Mouse (Mus musculus) left cerebral cortex, postnatal 14 days (tissue): Measurements from ENCODE around the gene Prss46. TPM values are rescaled to one million over a fixed set of nuclear protein-coding genes. Genes with fewer than 3 reads are reported as not detected.

ENCODE experiments used
- DNase-seq, 2 experiments: peaks; one replicate each; pipeline ENCODE4 v3.0.0; 2021 to 2022; ENCODE audit warnings: low spot score in 2 of 2, mixed read lengths in 1 of 2
- intact Hi-C: fragments of 180-260 bp; cut with DNase I; formaldehyde crosslinking; loops from one replicate; pipeline ENCODE4 v1.15.1; 2025
- total RNA-seq, 2 experiments: library from RNA; stranded (reverse); gene quantifications; 2 replicates each; pipeline ENCODE4 v1.2.3; 2021

The Prss46 gene
- total RNA-seq, 2 experiments from 2014 or later = not detected

GRCm38 (mm10) chr9:110891077-110891828 is 46.9 kb downstream of the Prss46 start:
- intact Hi-C loops = no loop called here
- no peak for DNase-seq

GRCm38 (mm10) chr9:110892552-110892951 is 48.2 kb downstream of the Prss46 start:
- DNase-seq = no peak
- intact Hi-C loops = no loop called here

- intact Hi-C loops = no loop called here
- DNase-seq = no peak
These were observed 49.1 kb downstream of the Prss46 start for GRCm38 (mm10) chr9:110893429-110893828.

GRCm38 (mm10) chr9:110895507-110895906 is 51.2 kb downstream of the Prss46 start:
- DNase-seq = no peak
- intact Hi-C loops = no loop called here

GRCm38 (mm10) chr9:110895994-110896393 is 51.7 kb downstream of the Prss46 start:
- no peak for DNase-seq
- intact Hi-C loops = no loop called here

- intact Hi-C loops = no loop called here
- no peak for DNase-seq
These were observed 52.3 kb downstream of the Prss46 start for GRCm38 (mm10) chr9:110896595-110896994.

GRCm38 (mm10) chr9:110899451-110900008 is 55.2 kb downstream of the Prss46 start:
- intact Hi-C loops = no loop called here
- no peak for DNase-seq

GRCm38 (mm10) chr9:110901204-110901603 is 56.9 kb downstream of the Prss46 start:
- intact Hi-C loops = no loop called here

GRCm38 (mm10) chr9:110902271-110902670 is 58.0 kb downstream of the Prss46 start:
- no peak for DNase-seq
- intact Hi-C loops = no loop called here

More at GRCm38 (mm10) chr9:110901204-110901603, 56.9 kb downstream of the Prss46 start:
- no peak for DNase-seq

Other genes with a start within 250 kb of the Prss46 start
- gene Nradd, start 220.1 kb upstream of the Prss46 start, total RNA-seq = 1 to 10 TPM in 1 of 2 experiments, under 1 TPM in 1; 0.70 to 1.3 TPM
- gene Nbeal2, start 190.3 kb upstream of the Prss46 start, total RNA-seq = 1 to 10 TPM; 5.9 to 8.9 TPM
- 10 to 100 TPM; 44.8 to 58.6 TPM for gene Ccdc12, start 188.0 kb upstream of the Prss46 start, total RNA-seq
- under 1 TPM in 1 of 2 experiments, not detected in 1; 0.53 TPM for gene Myl3, start 102.6 kb upstream of the Prss46 start, total RNA-seq
- gene Pth1r, start 97.4 kb upstream of the Prss46 start, total RNA-seq = 1 to 10 TPM; 6.4 to 8.3 TPM
- gene Prss42, start 46.3 kb upstream of the Prss46 start, total RNA-seq = not detected
- gene Prss44, start 30.5 kb upstream of the Prss46 start, total RNA-seq = not detected
- not detected for gene Prss43, start 17.8 kb upstream of the Prss46 start, total RNA-seq
- gene Prss45, start 9.9 kb upstream of the Prss46 start, total RNA-seq = under 1 TPM; 0.27 to 0.29 TPM
- not detected for gene Prss50, start 13.5 kb downstream of the Prss46 start, total RNA-seq
- 10 to 100 TPM in 1 of 2 experiments, 1 to 10 TPM in 1; 9.6 to 10.0 TPM for gene Als2cl, start 35.4 kb downstream of the Prss46 start, total RNA-seq
- 1 to 10 TPM; 4.1 to 4.5 TPM for gene Tmie, start 35.6 kb downstream of the Prss46 start, total RNA-seq
- not detected for gene Fam240a, start 72.4 kb downstream of the Prss46 start, total RNA-seq
- under 1 TPM; 0.42 to 0.53 TPM for gene Tdgf1, start 101.7 kb downstream of the Prss46 start, total RNA-seq
- gene Lrrc2, start 107.0 kb downstream of the Prss46 start, total RNA-seq = 1 to 10 TPM; 1.9 to 2.0 TPM
- under 1 TPM in 1 of 2 experiments, not detected in 1; 0.44 TPM for gene Rtp3, start 146.1 kb downstream of the Prss46 start, total RNA-seq
- gene Ltf, start 174.8 kb downstream of the Prss46 start, total RNA-seq = 1 to 10 TPM in 1 of 2 experiments, not detected in 1; 1.0 TPM
- gene Ccrl2, start 213.0 kb downstream of the Prss46 start, total RNA-seq = 1 to 10 TPM in 1 of 2 experiments, under 1 TPM in 1; 0.68 to 1.0 TPM